Comparison of ENCODE assay signal across 8 mouse cellular contexts in the genomic region with DNA sequence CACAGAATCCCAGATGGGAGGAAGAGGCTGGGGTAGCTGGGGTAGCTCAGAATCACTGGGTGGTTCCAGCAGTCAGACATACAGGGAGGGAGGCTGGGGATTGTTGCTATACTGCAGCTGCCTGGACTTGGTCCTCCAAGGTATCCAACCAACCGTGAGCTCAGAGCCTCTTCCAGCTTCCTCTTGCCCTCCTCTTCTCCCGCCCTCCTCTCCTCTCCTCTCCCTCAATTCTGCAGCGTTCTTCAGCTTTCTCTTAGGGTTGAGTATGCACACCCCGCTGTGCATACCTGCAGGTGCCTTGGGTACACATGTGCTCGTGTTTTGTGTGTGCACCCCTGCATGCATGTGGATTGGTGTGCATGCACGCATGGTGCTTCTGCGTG.
DNase-seq lines count a peak whose midpoint lies in the region; ATAC-seq and TF ChIP-seq lines count a peak whose summit lies in the region.

No protein-coding gene starts in this region.

- H3K9ac ChIP-seq in lung, embryonic 15.5 days = peak overlapping the region; percentile 35; the same call in 1 of the 2 replicates
- H3K9ac ChIP-seq in forebrain, embryonic 14.5 days (ENCODE audit: low read length) = peak overlapping the region; percentile 65
- peak overlapping the region; percentile 70 for H3K9ac ChIP-seq in limb, embryonic 11.5 days (ENCODE audit: low read length)

- H3K36me3 ChIP-seq in lung, embryonic 15.5 days = no peaks in the 10 kb centered on the region
- no peaks in the 10 kb centered on the region for H3K36me3 ChIP-seq in forebrain, embryonic 14.5 days (ENCODE audit: control insufficient read depth, insufficient read depth, low read length)
- no peaks in the 10 kb centered on the region for H3K36me3 ChIP-seq in limb, embryonic 11.5 days (ENCODE audit: control insufficient read depth, insufficient read depth, low read length)

- peak; percentile 2; the same call in 1 of the 2 replicates for ATAC-seq in lung, embryonic 15.5 days (ENCODE audit: borderline replicate concordance, extremely low read depth, low FRiP score, low TSS enrichment)
- peak; percentile 35; the same call in 1 of the 2 replicates for ATAC-seq in forebrain, embryonic 14.5 days
- no peak for ATAC-seq in limb, embryonic 11.5 days (ENCODE audit: insufficient number of reproducible peaks, low FRiP score, low TSS enrichment, low read depth)

- DNase-seq in lung, postnatal 10 days = no peak
- no peak for DNase-seq in forebrain, embryonic 14.5 days (ENCODE audit: low spot score)
- no peak for DNase-seq in limb, embryonic 11.5 days (ENCODE audit: low spot score)
- DNase-seq in embryo, embryonic 9.5 days (ENCODE audit: extremely low spot score) = no peak
- DNase-seq in thymus, postnatal 0 days (ENCODE audit: low spot score) = no peak
- no peak for DNase-seq in layer of hippocampus, adult 8-10 months (ENCODE audit: low spot score in 2 of 2)

- WGBS in lung, embryonic 15.5 days = 7% methylated on average over 7 of the region's 7 CpGs
- WGBS in forebrain, embryonic 14.5 days = 4% methylated on average over 7 of the region's 7 CpGs
- 3% methylated on average over 7 of the region's 7 CpGs for WGBS in limb, embryonic 11.5 days
- 11% methylated on average over 7 of the region's 7 CpGs for WGBS in olfactory bulb, adult 2 months

- H3K4me1 ChIP-seq in lung, embryonic 15.5 days = peaks cover 25% of the 10 kb centered on the region
- peaks cover 21% of the 10 kb centered on the region for H3K4me1 ChIP-seq in forebrain, embryonic 14.5 days (ENCODE audit: control insufficient read depth, insufficient read depth, low read length)
- peaks cover 14% of the 10 kb centered on the region for H3K4me1 ChIP-seq in limb, embryonic 11.5 days (ENCODE audit: control insufficient read depth, insufficient read depth, low read length)
- peaks cover 33% of the 10 kb centered on the region for H3K4me1 ChIP-seq in olfactory bulb, adult 2 months (ENCODE audit: control insufficient read depth, insufficient read depth, low read length)

- peak overlapping the region; percentile 31 for H3K4me3 ChIP-seq in lung, embryonic 15.5 days
- peak overlapping the region; percentile 27; the same call in 1 of the 2 replicates for H3K4me3 ChIP-seq in forebrain, embryonic 14.5 days (ENCODE audit: low read depth, low read length)
- peak overlapping the region; percentile 35 for H3K4me3 ChIP-seq in limb, embryonic 11.5 days (ENCODE audit: low read depth, low read length)
- H3K4me3 ChIP-seq in olfactory bulb, adult 2 months (ENCODE audit: insufficient read depth, low read depth, low read length) = peak overlapping the region; percentile 22

- TF ChIP-seq POLR2A in olfactory bulb, adult 2 months (IDR thresholded peaks at IDR 0.05; ENCODE audit: insufficient read depth, low read depth, low read length) = no peak

- H3K27ac ChIP-seq in lung, embryonic 15.5 days = peak overlapping the region; percentile 96
- H3K27ac ChIP-seq in forebrain, embryonic 14.5 days (ENCODE audit: low read depth, low read length) = peak overlapping the region; percentile 95
- H3K27ac ChIP-seq in limb, embryonic 11.5 days (replicated peaks; ENCODE audit: low read depth, low read length) = 0 out of 2 replicates have a peak overlapping the region, but pooled peaks have one; percentile 21
- peak overlapping the region; percentile 90 for H3K27ac ChIP-seq in olfactory bulb, adult 2 months (ENCODE audit: insufficient read depth, low read depth, low read length)

- peak overlapping the region; percentile 63 for H3K4me2 ChIP-seq in lung, embryonic 15.5 days
- H3K4me2 ChIP-seq in forebrain, embryonic 14.5 days (ENCODE audit: low read length) = peak overlapping the region; percentile 54
- H3K4me2 ChIP-seq in limb, embryonic 11.5 days (ENCODE audit: low read depth, severe bottlenecking) = peak overlapping the region; percentile 84

- no peak for TF ChIP-seq CTCF in olfactory bulb, adult 2 months (IDR thresholded peaks at IDR 0.05; ENCODE audit: insufficient read depth, low read depth, low read length)

- peaks cover 4% of the 10 kb centered on the region; the same call in 1 of the 2 replicates for H3K9me3 ChIP-seq in lung, embryonic 15.5 days
- peaks cover 10% of the 10 kb centered on the region for H3K9me3 ChIP-seq in forebrain, embryonic 14.5 days (replicated peaks; ENCODE audit: control insufficient read depth, low read length)
- H3K9me3 ChIP-seq in limb, embryonic 11.5 days (ENCODE audit: control insufficient read depth, low read length) = no peaks in the 10 kb centered on the region

- no peaks in the 10 kb centered on the region for H3K27me3 ChIP-seq in lung, embryonic 15.5 days
- no peaks in the 10 kb centered on the region for H3K27me3 ChIP-seq in forebrain, embryonic 14.5 days (replicated peaks; ENCODE audit: control insufficient read depth, insufficient read depth, low read length)
- no peaks in the 10 kb centered on the region for H3K27me3 ChIP-seq in limb, embryonic 11.5 days (ENCODE audit: control insufficient read depth, insufficient read depth, low read length)

Comparison
In these comparisons a context has a peak if more than half of its experiments do, and no peak if none do; other contexts are left out.
1. H3K27ac ChIP-seq: peak in every context shown above with its lines; median percentile 96 in lung, embryonic 15.5 days; 95 in forebrain, embryonic 14.5 days; 90 in olfactory bulb, adult 2 months; 21 in limb, embryonic 11.5 days.